Comparison of ENCODE assay signal across 14 mouse cellular contexts in the genomic region with DNA sequence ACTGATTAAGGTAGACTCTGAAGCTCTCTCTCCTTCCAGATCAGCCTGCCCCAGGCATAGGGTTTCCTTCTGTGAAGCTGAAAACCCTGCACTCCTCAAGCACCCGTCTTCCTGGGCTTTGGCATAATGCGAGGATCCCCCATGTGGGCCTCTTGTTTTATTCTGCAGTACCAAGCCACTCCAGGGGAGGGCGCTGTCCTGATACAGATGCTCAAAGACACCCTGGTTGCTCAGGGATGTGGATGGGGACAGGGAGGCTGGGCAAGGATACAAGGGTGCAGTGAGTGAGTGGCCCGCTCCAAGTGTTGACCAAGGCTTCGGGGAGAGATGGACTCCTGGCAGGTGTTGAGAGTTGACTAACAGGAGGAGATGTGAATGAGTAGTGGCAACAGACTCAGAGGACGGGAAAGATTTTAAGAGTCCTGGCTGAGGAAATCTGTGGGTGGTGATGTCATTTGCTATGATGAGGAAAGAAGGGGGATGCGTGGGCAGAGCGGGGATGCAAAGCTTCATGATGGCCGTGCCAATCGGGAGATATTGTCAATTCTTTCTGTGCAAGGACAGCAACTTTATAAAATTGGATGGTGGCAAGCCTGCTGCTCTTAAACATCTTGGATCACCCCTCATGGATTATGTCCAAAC.
DNase-seq lines count a peak whose midpoint lies in the region; ATAC-seq and TF ChIP-seq lines count a peak whose summit lies in the region.
"Had no signal": no experiment of that assay in that cellular context is flagged by ENCODE, and none has a peak within 500 bp of the region (broad histone marks: within the 10 kb centered on the region; RNA-seq: fewer than 3 reads in every experiment).

No protein-coding gene starts in this region.

- no peak for TF ChIP-seq EP300 in stomach, postnatal 0 days (optimal IDR thresholded peaks at IDR 0.05)

- TF ChIP-seq CTCF in stomach, postnatal 0 days (IDR thresholded peaks at IDR 0.05; ENCODE audit: low read depth), result peak; percentile 36; the same call in 1 of the 2 replicates

- no peak overlapping the region for H3K4me3 ChIP-seq in stomach, postnatal 0 days (ENCODE audit: low read depth, low read length)
- H3K4me3 ChIP-seq: liver, embryonic 15.5 days had no signal

- no peak overlapping the region for H3K9ac ChIP-seq in stomach, postnatal 0 days (ENCODE audit: low read length)
- H3K9ac ChIP-seq: liver, embryonic 15.5 days had no signal

- WGBS in stomach, postnatal 0 days, result 87% methylated on average over 10 of the region's 10 CpGs

- H3K36me3 ChIP-seq in stomach, postnatal 0 days (ENCODE audit: control insufficient read depth, insufficient read depth, low read length), result no peaks in the 10 kb centered on the region
- H3K36me3 ChIP-seq: liver, embryonic 15.5 days had no signal

- DNase-seq in frontal cortex, postnatal 36 days (ENCODE audit: low spot score in 2 of 2), result peak; percentile 23 to 34
- DNase-seq in frontal cortex, postnatal 14 days (ENCODE audit: low spot score in 2 of 2), result no peak
- DNase-seq in layer of hippocampus, postnatal 14 days (ENCODE audit: low spot score in 2 of 2), result peak; percentile 38 to 46
- DNase-seq in layer of hippocampus, adult 9-11 months, result no peak
- DNase-seq in right cerebral cortex, adult 18-20 months, result peak; percentile 63
- DNase-seq in right cerebral cortex, postnatal 4 days, result no peak
- no peak for DNase-seq in stomach, postnatal 0 days (ENCODE audit: low spot score)
- no peak for DNase-seq in urinary bladder, postnatal 25 days (ENCODE audit: low spot score)
- DNase-seq: adrenal gland, postnatal 10 days; heart, postnatal 14 days; kidney, postnatal 10 days had no signal

- no peaks in the 10 kb centered on the region for H3K9me3 ChIP-seq in stomach, postnatal 0 days (ENCODE audit: control insufficient read depth, low read length)

- H3K27ac ChIP-seq in stomach, postnatal 0 days (replicated peaks), result no peak overlapping the region
- H3K27ac ChIP-seq: liver, embryonic 15.5 days had no signal

- no peak for ATAC-seq in stomach, postnatal 0 days (ENCODE audit: low FRiP score, low TSS enrichment)
- ATAC-seq: hindbrain, embryonic 16.5 days; midbrain, embryonic 16.5 days had no signal

- H3K4me2 ChIP-seq in stomach, postnatal 0 days (replicated peaks; ENCODE audit: low read depth), result no peak overlapping the region
- H3K4me2 ChIP-seq: liver, embryonic 15.5 days had no signal

- H3K27me3 ChIP-seq in stomach, postnatal 0 days (ENCODE audit: control insufficient read depth, insufficient read depth, low read length), result no peaks in the 10 kb centered on the region
- H3K27me3 ChIP-seq: liver, embryonic 15.5 days had no signal

- H3K4me1 ChIP-seq in stomach, postnatal 0 days (replicated peaks; ENCODE audit: control insufficient read depth, insufficient read depth), result no peaks in the 10 kb centered on the region
- H3K4me1 ChIP-seq: liver, embryonic 15.5 days had no signal

Comparison
In these comparisons a context has a peak if more than half of its experiments do, and no peak if none do; other contexts are left out.
1. DNase-seq: peak in frontal cortex, postnatal 36 days (2 of 2), layer of hippocampus, postnatal 14 days (2 of 2) and right cerebral cortex, adult 18-20 months (single experiment); none in frontal cortex, postnatal 14 days (0 of 2), layer of hippocampus, adult 9-11 months (single experiment), right cerebral cortex, postnatal 4 days (single experiment), stomach, postnatal 0 days (single experiment) and urinary bladder, postnatal 25 days (single experiment).